8 mouse cellular contexts compared by ENCODE assay signal in the genomic region with DNA sequence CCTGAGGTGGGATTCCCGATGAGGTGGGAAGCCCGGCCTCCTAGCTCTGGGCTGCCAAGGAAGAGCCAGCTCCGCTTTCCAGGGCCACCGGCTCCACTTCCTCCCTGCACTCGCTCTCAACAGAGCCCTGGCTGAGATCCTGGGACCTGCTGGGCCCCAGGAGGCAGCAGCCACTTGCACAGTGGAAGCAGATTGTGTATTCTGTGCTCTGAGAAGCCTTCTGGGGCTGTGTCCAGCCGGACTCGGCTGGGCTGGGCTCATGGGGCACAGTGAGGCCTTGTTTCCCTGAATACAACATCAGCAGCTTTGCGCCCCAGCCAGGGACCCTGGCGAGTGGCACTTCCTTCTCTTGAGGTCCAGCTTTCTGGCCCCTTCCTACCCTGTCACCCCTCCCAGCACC. TPM values are rescaled to one million over a fixed set of nuclear protein-coding genes. Genes with fewer than 3 reads are reported as not detected.
DNase-seq lines count a peak whose midpoint lies in the region; ATAC-seq and TF ChIP-seq lines count a peak whose summit lies in the region.

No protein-coding gene starts in this region.

- 33% methylated on average over 9 of the region's 9 CpGs for WGBS in heart, embryonic 12.5 days
- 50% methylated on average over 9 of the region's 9 CpGs for WGBS in forebrain, embryonic 14.5 days
- 75% methylated on average over 9 of the region's 9 CpGs for WGBS in limb, embryonic 10.5 days
- WGBS in olfactory bulb, adult 2 months: 53% methylated on average over 9 of the region's 9 CpGs

- no peak for TF ChIP-seq CTCF in olfactory bulb, adult 2 months (IDR thresholded peaks at IDR 0.05; ENCODE audit: insufficient read depth, low read depth, low read length)

- no peak for ATAC-seq in heart, embryonic 12.5 days (ENCODE audit: insufficient number of reproducible peaks, low FRiP score)
- no peak for ATAC-seq in forebrain, embryonic 14.5 days
- ATAC-seq in granulocyte monocyte progenitor cell, adult 5-6 weeks (replicated peaks; ENCODE audit: poor library complexity, severe bottlenecking): no peak

- no peak for TF ChIP-seq POLR2A in olfactory bulb, adult 2 months (IDR thresholded peaks at IDR 0.05; ENCODE audit: insufficient read depth, low read depth, low read length)

- H3K4me1 ChIP-seq in heart, embryonic 12.5 days (replicated peaks): peaks cover 83% of the 10 kb centered on the region
- H3K4me1 ChIP-seq in forebrain, embryonic 14.5 days (ENCODE audit: control insufficient read depth, insufficient read depth, low read length): peaks cover 57% of the 10 kb centered on the region
- H3K4me1 ChIP-seq in limb, embryonic 10.5 days: peaks cover 47% of the 10 kb centered on the region
- peaks cover 70% of the 10 kb centered on the region for H3K4me1 ChIP-seq in olfactory bulb, adult 2 months (ENCODE audit: control insufficient read depth, insufficient read depth, low read length)

- peak overlapping the region; percentile 86 for H3K4me3 ChIP-seq in heart, embryonic 12.5 days
- peak overlapping the region; percentile 9; the same call in 1 of the 2 replicates for H3K4me3 ChIP-seq in forebrain, embryonic 14.5 days (ENCODE audit: low read depth, low read length)
- H3K4me3 ChIP-seq in limb, embryonic 10.5 days: no peak overlapping the region
- H3K4me3 ChIP-seq in olfactory bulb, adult 2 months (ENCODE audit: insufficient read depth, low read depth, low read length): peak overlapping the region; percentile 87

- H3K4me2 ChIP-seq in heart, embryonic 12.5 days: peak overlapping the region; percentile 92
- H3K4me2 ChIP-seq in forebrain, embryonic 14.5 days (ENCODE audit: low read length): peak overlapping the region; percentile 97

- no peaks in the 10 kb centered on the region for H3K27me3 ChIP-seq in heart, embryonic 12.5 days (replicated peaks)
- H3K27me3 ChIP-seq in forebrain, embryonic 14.5 days (replicated peaks; ENCODE audit: control insufficient read depth, insufficient read depth, low read length): no peaks in the 10 kb centered on the region
- H3K27me3 ChIP-seq in limb, embryonic 10.5 days (ENCODE audit: low read depth, poor library complexity, severe bottlenecking): peaks cover 31% of the 10 kb centered on the region

- H3K27ac ChIP-seq in heart, embryonic 12.5 days (ENCODE audit: poor library complexity, severe bottlenecking): peak overlapping the region; percentile 63
- H3K27ac ChIP-seq in forebrain, embryonic 14.5 days (ENCODE audit: low read depth, low read length): peak overlapping the region; percentile 66
- peak overlapping the region; percentile 28; the same call in 1 of the 2 replicates for H3K27ac ChIP-seq in limb, embryonic 10.5 days
- H3K27ac ChIP-seq in olfactory bulb, adult 2 months (ENCODE audit: insufficient read depth, low read depth, low read length): peak overlapping the region; percentile 61

- H3K9me3 ChIP-seq in heart, embryonic 12.5 days (replicated peaks): no peaks in the 10 kb centered on the region
- no peaks in the 10 kb centered on the region for H3K9me3 ChIP-seq in forebrain, embryonic 14.5 days (replicated peaks; ENCODE audit: control insufficient read depth, low read length)
- H3K9me3 ChIP-seq in limb, embryonic 10.5 days (replicated peaks): no peaks in the 10 kb centered on the region

- H3K36me3 ChIP-seq in heart, embryonic 12.5 days: peaks cover 26% of the 10 kb centered on the region
- H3K36me3 ChIP-seq in forebrain, embryonic 14.5 days (ENCODE audit: control insufficient read depth, insufficient read depth, low read length): no peaks in the 10 kb centered on the region
- no peaks in the 10 kb centered on the region for H3K36me3 ChIP-seq in limb, embryonic 10.5 days

- H3K9ac ChIP-seq in heart, embryonic 12.5 days: peak overlapping the region; percentile 93
- peak overlapping the region; percentile 83 for H3K9ac ChIP-seq in forebrain, embryonic 14.5 days (ENCODE audit: low read length)

- intact Hi-C loops in heart, postnatal 10 days (cut with DNase I): loop anchor here (10.0 kb wide), 1 partner anchor 203 kb away; no protein-coding TSS in a partner anchor

- no peak for DNase-seq in heart, postnatal 10 days
- peak; percentile 80 for DNase-seq in brain, adult 2 months (ENCODE audit: low read depth, low spot score)
- peak; percentile 47 for DNase-seq in forebrain, embryonic 14.5 days (ENCODE audit: low spot score)
- no peak for DNase-seq in limb, embryonic 10.5 days (ENCODE audit: low spot score)
- DNase-seq in adrenal gland, adult 18-20 months (ENCODE audit: low spot score in 2 of 2): no peak

RNA-seq across cellular contexts. Expression of gene Efhd2, which starts 2.8 kb away (rescaled TPM):
- 119 and 121 TPM in 2 replicates for polyA plus RNA-seq in heart, embryonic 12.5 days (2016; fragmentation: Nextera tagmentation; extraction: Ambion mirVana)
- 10 to 100 TPM; 30.4 to 36.7 TPM for total RNA-seq in heart, postnatal 10 days (2021)
- polyA plus RNA-seq in forebrain, embryonic 14.5 days (2014; fragmentation: Nextera tagmentation; extraction: Ambion mirVana): 44.0 and 49.3 TPM in 2 replicates
- 33.7 and 35.1 TPM in 2 replicates for polyA plus RNA-seq in limb, embryonic 10.5 days (2016; fragmentation: Nextera tagmentation; extraction: Ambion mirVana)
- not detected in 2 replicates for polyA plus RNA-seq in olfactory bulb, adult 2 months (2012; ENCODE audit: insufficient read depth, insufficient read length, low replicate concordance, missing spikeins)
- total RNA-seq in granulocyte monocyte progenitor cell, adult 5-6 weeks (2014; fragmentation: Nextera tagmentation): 50.2 and 58.8 TPM in 2 replicates
- 53.7 and 72.7 TPM in 2 replicates for total RNA-seq in granulocyte monocyte progenitor cell, adult 5-6 weeks (2017)
- 10 to 100 TPM; 26.3 to 28.4 TPM for total RNA-seq in adrenal gland, adult 18-20 months (2021)

RNA-seq across cellular contexts. Expression of gene Ctrc, which starts 25.8 kb away (rescaled TPM):
- not detected in 2 replicates for polyA plus RNA-seq in heart, embryonic 12.5 days (2016; fragmentation: Nextera tagmentation; extraction: Ambion mirVana)
- total RNA-seq in heart, postnatal 10 days (2021): not detected
- polyA plus RNA-seq in forebrain, embryonic 14.5 days (2014; fragmentation: Nextera tagmentation; extraction: Ambion mirVana): not detected in 2 replicates
- not detected in 2 replicates for polyA plus RNA-seq in limb, embryonic 10.5 days (2016; fragmentation: Nextera tagmentation; extraction: Ambion mirVana)
- not detected in 2 replicates for polyA plus RNA-seq in olfactory bulb, adult 2 months (2012; ENCODE audit: insufficient read depth, insufficient read length, low replicate concordance, missing spikeins)
- total RNA-seq in granulocyte monocyte progenitor cell, adult 5-6 weeks (2014; fragmentation: Nextera tagmentation): not detected in 2 replicates
- total RNA-seq in granulocyte monocyte progenitor cell, adult 5-6 weeks (2017): not detected in 2 replicates
- total RNA-seq in adrenal gland, adult 18-20 months (2021): not detected

RNA-seq across cellular contexts. Expression of gene Cela2a, which starts 45.9 kb away (rescaled TPM):
- polyA plus RNA-seq in heart, embryonic 12.5 days (2016; fragmentation: Nextera tagmentation; extraction: Ambion mirVana): not detected in 2 replicates
- total RNA-seq in heart, postnatal 10 days (2021): under 1 TPM in 1 of 2 experiments, not detected in 1; 0.87 TPM
- not detected in 2 replicates for polyA plus RNA-seq in forebrain, embryonic 14.5 days (2014; fragmentation: Nextera tagmentation; extraction: Ambion mirVana)
- not detected in 2 replicates for polyA plus RNA-seq in limb, embryonic 10.5 days (2016; fragmentation: Nextera tagmentation; extraction: Ambion mirVana)
- polyA plus RNA-seq in olfactory bulb, adult 2 months (2012; ENCODE audit: insufficient read depth, insufficient read length, low replicate concordance, missing spikeins): not detected in 2 replicates
- total RNA-seq in granulocyte monocyte progenitor cell, adult 5-6 weeks (2014; fragmentation: Nextera tagmentation): not detected in 2 replicates
- not detected in 2 replicates for total RNA-seq in granulocyte monocyte progenitor cell, adult 5-6 weeks (2017)
- not detected for total RNA-seq in adrenal gland, adult 18-20 months (2021)

Comparison
In these comparisons a context has a peak if more than half of its experiments do, and no peak if none do; other contexts are left out.
1. DNase-seq: peak in brain, adult 2 months (single experiment) and forebrain, embryonic 14.5 days (single experiment); none in heart, postnatal 10 days (0 of 2), limb, embryonic 10.5 days (single experiment) and adrenal gland, adult 18-20 months (0 of 2).
2. Peak in every context shown above with its lines, with median percentiles within 50 percentile points of each other: H3K27ac ChIP-seq.